Mouse (Mus musculus) bone marrow macrophage, adult 2 months (primary cell): Measurements from ENCODE around the gene C5ar1.

ENCODE experiments used
- CTCF ChIP-seq: IDR thresholded peaks from 2 replicates; pipeline ENCODE4 v1.5.1; 2012; ENCODE audit warnings: low read depth, mild to moderate bottlenecking, low read length, moderate library complexity
- POLR2A ChIP-seq: IDR thresholded peaks from 2 replicates; pipeline ENCODE4 v1.6.1; 2012; ENCODE audit warnings: mild to moderate bottlenecking, low read depth, low read length, borderline replicate concordance

- TF ChIP-seq CTCF (no peak; the same call in 1 of the 2 replicates), POLR2A (no peak)
Observed at GRCm38 (mm10) chr7:16308555-16309317, 49.4 kb upstream of the C5ar1 start.
